Mouse (Mus musculus) stomach, postnatal 0 days (tissue): ENCODE data around the gene Pef1. TPM values are rescaled to one million over a fixed set of nuclear protein-coding genes. Genes with fewer than 3 reads are reported as not detected.

Experiments
- ATAC-seq: fragments of 200-750 bp; cut with Nextera tagmentation; 2 replicates; pipeline ENCODE4 v1.8.0; 2017; ENCODE audit not compliant: low FRiP score, low TSS enrichment
- DNase-seq: peaks from one replicate; pipeline ENCODE4 v3.0.0-alpha.2; 2016; ENCODE audit warnings: low spot score
- H3K27ac ChIP-seq: fragments of 300-500 bp; sonication (generic); replicated peaks from 2 replicates; pipeline ENCODE4 v1.5.1; 2014; ENCODE audit warnings: mild to moderate bottlenecking, control low read depth
- H3K27me3 ChIP-seq: fragments of 300-500 bp; sonication (generic); 2 replicates; pipeline ENCODE4 v1.6.1; 2014; ENCODE audit warnings: low read length; ENCODE audit not compliant: control insufficient read depth, insufficient read depth
- H3K36me3 ChIP-seq: fragments of 300-500 bp; sonication (generic); 2 replicates; pipeline ENCODE4 v1.6.1; 2014; ENCODE audit warnings: low read length, mixed read lengths; ENCODE audit not compliant: control insufficient read depth, insufficient read depth
- H3K4me1 ChIP-seq: fragments of 300-500 bp; sonication (generic); replicated peaks from 2 replicates; pipeline ENCODE4 v1.6.1; 2014; ENCODE audit warnings: antibody characterized with exemption; ENCODE audit not compliant: control insufficient read depth, insufficient read depth
- H3K4me2 ChIP-seq: fragments of 300-500 bp; sonication (generic); replicated peaks from 2 replicates; pipeline ENCODE4 v1.6.1; 2014; ENCODE audit warnings: low read depth, mild to moderate bottlenecking, control low read depth, moderate library complexity
- H3K4me3 ChIP-seq: fragments of 300-500 bp; sonication (generic); 2 replicates; pipeline ENCODE4 v1.5.1; 2014; ENCODE audit warnings: low read depth, low read length, control low read depth
- H3K9ac ChIP-seq: fragments of 300-500 bp; sonication (generic); 2 replicates; pipeline ENCODE4 v1.6.1; 2014; ENCODE audit warnings: mild to moderate bottlenecking, low read length, control low read depth, mixed read lengths
- H3K9me3 ChIP-seq: fragments of 300-500 bp; sonication (generic); 2 replicates; pipeline ENCODE4 v1.6.1; 2016; ENCODE audit warnings: low read length; ENCODE audit not compliant: control insufficient read depth
- CTCF ChIP-seq: IDR thresholded peaks from 2 replicates; pipeline ENCODE4 v1.5.1; 2016; ENCODE audit warnings: antibody characterized with exemption, low read depth, mild to moderate bottlenecking, moderate library complexity
- EP300 ChIP-seq: optimal IDR thresholded peaks from 2 replicates; pipeline ENCODE3; 2016; ENCODE audit warnings: antibody characterized with exemption
- WGBS: fragments of 180-500 bp; shearing (Covaris S2); extraction: QIAGEN DNeasy Blood & Tissue Kit; methylation state at CpG from one replicate; pipeline ENCODE4 v1.1.7; 2014; 5-methylcytosine and 5-hydroxymethylcytosine counted together
- polyA plus RNA-seq: library from polyadenylated mRNA; unstranded; fragments of >200 nt; fragmentation: Nextera tagmentation; extraction: Ambion mirVana; gene quantifications from 2 replicates; pipeline ENCODE4 v1.2.1, GENCODE M21; 2015

Gene Pef1
- polyA plus RNA-seq = 63.7 and 64.7 TPM in 2 replicates

- Histone ChIP-seq H3K9ac (no peak within 1 kb of the TSS), H3K4me1 (peaks cover 9% of the 10 kb centered on the region), H3K27ac (0 out of 2 replicates have a peak within 1 kb of the TSS, but pooled peaks have one; percentile 49), H3K36me3 (no peaks in the 10 kb centered on the region), H3K9me3 (no peaks in the 10 kb centered on the region), H3K4me3 (no peak within 1 kb of the TSS), H3K4me2 (no peak within 1 kb of the TSS), H3K27me3 (no peaks in the 10 kb centered on the region)
- DNase-seq = peak; percentile 43
- TF ChIP-seq EP300 = no peak
- TF ChIP-seq CTCF = no peak
- 9% methylated on average over 6 of the region's 6 CpGs for WGBS
- 0 out of 2 replicates have a peak, but pooled peaks have one; percentile 9 for ATAC-seq
Measured at GRCm38 (mm10) chr4:130102111-130102651, at the start of gene Pef1. Pef1 (plus strand) TSS chr4:130102558.

DNA sequence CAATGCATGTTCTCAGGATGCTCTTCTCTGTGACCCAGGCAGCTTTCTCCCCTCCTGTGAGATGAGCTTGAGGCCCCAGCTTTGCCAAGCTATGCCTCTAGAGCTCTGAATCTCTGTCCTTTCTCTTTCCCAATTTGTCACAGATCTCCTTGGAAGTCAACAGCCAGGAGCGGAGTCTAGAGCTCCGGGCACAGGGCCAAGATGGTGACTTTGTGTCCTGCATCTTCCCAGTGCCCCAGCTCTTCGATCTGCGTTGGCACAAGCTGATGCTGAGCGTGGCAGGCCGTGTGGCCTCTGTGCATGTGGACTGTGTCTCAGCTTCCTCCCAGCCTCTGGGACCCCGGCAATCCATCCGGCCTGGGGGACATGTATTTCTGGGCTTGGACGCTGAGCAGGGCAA lies 49.2 kb upstream of the Pef1 start:
- ATAC-seq = no peak

DNA sequence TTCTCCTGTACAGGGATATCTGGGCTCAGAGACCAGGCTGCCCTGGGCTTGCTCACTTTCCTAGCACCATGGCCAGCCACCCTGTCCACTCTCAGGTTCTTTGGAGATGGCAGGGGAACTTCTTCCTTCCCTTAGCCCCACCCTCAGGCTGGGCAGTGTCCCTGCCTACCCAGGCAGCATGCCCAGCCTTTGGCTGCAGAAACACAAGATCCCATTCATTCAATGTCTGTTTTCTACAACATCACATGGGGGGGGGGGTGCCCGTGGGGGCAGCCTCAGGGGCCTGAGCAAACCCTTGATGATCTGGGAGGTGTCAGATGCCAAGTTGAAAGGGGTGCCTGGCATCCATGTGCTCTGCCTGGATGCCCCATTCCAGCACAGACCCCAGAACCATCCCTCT lies 47.6 kb upstream of the Pef1 start:
- no peaks in the 10 kb centered on the region for H3K27me3 ChIP-seq
- peaks cover 3% of the 10 kb centered on the region; the same call in 1 of the 2 replicates for H3K36me3 ChIP-seq
- no peak overlapping the region for H3K9ac ChIP-seq
- TF ChIP-seq CTCF = no peak
- TF ChIP-seq EP300 = no peak
- H3K4me3 ChIP-seq = no peak overlapping the region
- WGBS = 46% methylated on average over 1 of the region's 1 CpGs
- ATAC-seq (no peak), DNase-seq (no peak)
- H3K4me2 ChIP-seq = no peak overlapping the region
- 0 out of 2 replicates have a peak, but pooled peaks cover 3% of the 10 kb centered on the region for H3K4me1 ChIP-seq
- H3K9me3 ChIP-seq = no peaks in the 10 kb centered on the region
- no peak overlapping the region for H3K27ac ChIP-seq

More for the DNA sequence above, 49.2 kb upstream of the Pef1 start:
- Histone ChIP-seq H3K9me3 (no peaks in the 10 kb centered on the region), H3K4me2 (no peak overlapping the region), H3K4me3 (no peak overlapping the region), H3K27me3 (no peaks in the 10 kb centered on the region), H3K4me1 (peaks cover 5% of the 10 kb centered on the region; the same call in 1 of the 2 replicates), H3K36me3 (no peaks in the 10 kb centered on the region; the same call in 1 of the 2 replicates), H3K27ac (no peak overlapping the region), H3K9ac (no peak overlapping the region)
- DNase-seq = no peak
- 84% methylated on average over 9 of the region's 9 CpGs for WGBS
- TF ChIP-seq CTCF (no peak), EP300 (no peak)

GRCm38 (mm10) chr4:130055160-130056010 lies 47.0 kb upstream of the Pef1 start:
- H3K27me3 ChIP-seq = no peaks in the 10 kb centered on the region
- H3K9me3 ChIP-seq = no peaks in the 10 kb centered on the region
- H3K4me1 ChIP-seq = no peaks in the 10 kb centered on the region
- peak overlapping the region; percentile 13; the same call in 1 of the 2 replicates for H3K27ac ChIP-seq
- no peak overlapping the region for H3K4me2 ChIP-seq
- ATAC-seq = 0 out of 2 replicates have a peak, but pooled peaks have one; percentile 14
- no peak overlapping the region for H3K9ac ChIP-seq
- TF ChIP-seq CTCF (no peak), EP300 (no peak)
- H3K36me3 ChIP-seq = peaks cover 3% of the 10 kb centered on the region; the same call in 1 of the 2 replicates
- WGBS = 69% methylated on average over 14 of the region's 14 CpGs
- no peak for DNase-seq
- H3K4me3 ChIP-seq = no peak overlapping the region

GRCm38 (mm10) chr4:130056011-130056322 lies 46.4 kb upstream of the Pef1 start:
- WGBS = 67% methylated on average over 3 of the region's 3 CpGs

DNA sequence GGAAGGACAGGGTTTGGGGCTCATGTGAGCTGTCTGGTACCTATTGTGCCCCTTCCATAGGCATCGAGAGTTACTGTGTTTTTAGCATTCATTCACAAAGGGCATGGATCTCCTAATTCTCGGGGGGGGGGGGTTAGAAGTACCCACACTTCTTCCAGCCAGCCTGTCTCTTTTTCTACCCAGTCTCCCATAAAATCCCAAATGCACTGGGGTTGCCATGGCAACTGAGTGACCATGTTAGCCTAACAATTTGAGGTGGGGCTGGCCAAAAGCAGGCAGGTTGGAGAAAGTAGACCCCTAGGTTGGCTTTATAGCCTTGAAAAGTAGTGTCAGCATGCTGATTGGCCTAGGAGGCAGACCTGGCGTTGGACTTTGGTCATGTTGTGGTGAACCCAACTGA lies 45.9 kb upstream of the Pef1 start:
- Histone ChIP-seq H3K9ac (no peak overlapping the region), H3K4me2 (no peak overlapping the region), H3K27ac (peak overlapping the region; percentile 13; the same call in 1 of the 2 replicates), H3K36me3 (peaks cover 7% of the 10 kb centered on the region; the same call in 1 of the 2 replicates), H3K4me1 (no peaks in the 10 kb centered on the region), H3K9me3 (no peaks in the 10 kb centered on the region), H3K4me3 (no peak overlapping the region), H3K27me3 (no peaks in the 10 kb centered on the region)
- TF ChIP-seq EP300 (no peak), CTCF (no peak)
- 80% methylated on average over 3 of the region's 3 CpGs for WGBS
- ATAC-seq (no peak), DNase-seq (no peak)

More at GRCm38 (mm10) chr4:130056011-130056322, 46.4 kb upstream of the Pef1 start:
- Histone ChIP-seq H3K4me3 (no peak overlapping the region), H3K4me2 (no peak overlapping the region), H3K9me3 (no peaks in the 10 kb centered on the region), H3K36me3 (peaks cover 7% of the 10 kb centered on the region; the same call in 1 of the 2 replicates), H3K4me1 (no peaks in the 10 kb centered on the region), H3K9ac (no peak overlapping the region), H3K27ac (peak overlapping the region; percentile 13; the same call in 1 of the 2 replicates), H3K27me3 (no peaks in the 10 kb centered on the region)
- DNase-seq (no peak), ATAC-seq (no peak)
- TF ChIP-seq EP300 (no peak), CTCF (no peak)
